Mouse (Mus musculus): ENCODE results near the gene Usp26. TPM values are rescaled to one million over a fixed set of nuclear protein-coding genes. Genes with fewer than 3 reads are reported as not detected.
A peak's percentile ranks its signal among the peaks of the same experiment; 100 is the strongest.

The Usp26 gene
- polyA plus RNA-seq (2016; fragmentation: Nextera tagmentation; extraction: Ambion mirVana) = 0.04 TPM in 1 of 2 replicates, not detected in the other

DNA sequence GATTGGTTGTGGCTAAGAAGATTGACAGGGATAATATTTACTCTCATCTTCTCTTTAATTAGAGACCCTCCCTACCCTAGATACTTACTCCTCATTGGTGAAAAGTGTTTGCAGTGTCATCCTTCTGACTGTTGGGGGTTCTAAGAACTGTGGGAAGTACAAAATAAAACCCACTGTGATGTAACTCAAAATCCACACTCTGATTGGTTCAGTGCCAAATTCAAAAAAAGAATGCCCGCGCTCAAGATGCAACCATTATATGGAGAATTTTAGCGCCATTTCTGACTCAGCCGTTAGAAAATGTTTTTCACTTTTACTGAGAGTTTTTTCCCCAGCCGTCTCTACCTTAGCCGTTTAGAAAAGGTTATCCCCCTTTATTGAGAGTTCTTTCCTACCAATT, at the start of gene Usp26:
Usp26 (minus strand) TSS at position 101 of the 400 bp plus-strand sequence.
- DNase-seq (ENCODE audit: low spot score) = no peak
- Histone ChIP-seq H3K9me3 (no peaks in the 10 kb centered on the region), H3K27me3 (ENCODE audit: insufficient read depth, poor library complexity, severe bottlenecking) (no peaks in the 10 kb centered on the region), H3K4me1 (no peaks in the 10 kb centered on the region), H3K36me3 (no peaks in the 10 kb centered on the region), H3K27ac (no peak within 1 kb of the TSS), H3K4me3 (no peak within 1 kb of the TSS)
- 93% methylated on average over 6 of the region's 6 CpGs for WGBS

DNA sequence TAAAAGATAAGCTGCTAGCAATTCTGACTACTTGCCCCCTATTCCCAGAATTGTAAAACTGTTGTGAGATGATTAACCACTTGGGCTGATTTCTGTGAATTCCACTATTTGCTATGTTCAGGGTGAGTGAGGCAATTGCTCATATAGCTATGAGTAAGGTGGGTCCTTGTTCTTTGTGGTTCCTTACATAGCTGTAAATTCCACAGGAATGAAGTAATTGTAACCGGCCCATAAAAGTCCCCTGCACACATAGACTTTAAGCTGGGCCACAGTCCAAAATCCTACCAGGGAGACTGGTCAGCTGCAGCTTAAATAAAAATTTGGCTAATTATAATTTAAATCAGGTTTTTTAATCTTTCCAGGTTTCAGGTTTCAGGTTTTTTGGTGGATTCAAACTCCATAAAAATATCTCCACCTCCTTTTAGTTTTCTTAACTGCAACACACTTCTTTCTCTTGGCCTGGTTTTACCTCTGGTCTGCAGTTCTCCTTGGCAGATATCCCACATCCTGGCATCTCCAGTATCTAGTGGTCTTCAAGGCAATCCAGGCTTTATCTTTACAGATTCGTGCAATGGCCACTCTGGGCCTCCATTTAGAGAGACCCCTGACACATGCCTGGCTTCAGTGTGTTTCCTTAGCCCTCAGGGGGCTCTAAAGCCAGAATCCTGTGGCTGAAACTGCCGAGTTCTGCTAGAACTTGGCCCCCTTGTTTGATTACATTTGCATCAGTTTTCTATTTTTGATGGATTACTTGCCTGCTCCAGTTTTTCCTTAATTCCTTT, 13.6 kb upstream of the Usp26 start:
- WGBS = 33% methylated on average over 3 of the region's 3 CpGs
- Histone ChIP-seq H3K36me3 (no peaks in the 10 kb centered on the region), H3K4me3 (no peak overlapping the region), H3K27me3 (ENCODE audit: insufficient read depth, poor library complexity, severe bottlenecking) (no peaks in the 10 kb centered on the region), H3K9me3 (no peaks in the 10 kb centered on the region), H3K27ac (no peak overlapping the region), H3K4me1 (no peaks in the 10 kb centered on the region)
- no peak for DNase-seq (ENCODE audit: low spot score)

DNA sequence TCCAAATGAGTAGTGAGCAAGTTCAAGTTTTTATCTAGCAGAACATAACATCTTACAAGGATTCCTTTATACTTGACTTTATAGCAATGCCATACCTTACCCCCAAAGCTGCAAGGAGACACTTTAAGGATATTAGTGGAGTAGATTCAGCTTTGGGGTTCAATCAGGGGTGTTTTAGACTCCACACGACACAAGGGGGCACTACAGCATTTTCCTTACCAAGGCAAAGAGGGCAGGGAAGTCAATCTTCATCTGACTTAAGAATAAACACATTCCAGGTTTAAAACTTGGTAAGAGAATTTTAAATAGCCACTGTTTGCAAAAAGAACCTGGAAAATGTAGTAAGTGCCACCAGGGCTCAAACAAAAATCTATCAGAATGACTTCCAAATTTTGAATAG, 33.6 kb downstream of the Usp26 start:
- no peak overlapping the region for H3K4me3 ChIP-seq
- no peak for DNase-seq (ENCODE audit: low spot score)
- H3K27ac ChIP-seq = no peak overlapping the region
- 11% methylated on average over 1 of the region's 1 CpGs for WGBS
- no peaks in the 10 kb centered on the region for H3K36me3 ChIP-seq
- H3K9me3 ChIP-seq = no peaks in the 10 kb centered on the region
- no peaks in the 10 kb centered on the region for H3K4me1 ChIP-seq
- H3K27me3 ChIP-seq (ENCODE audit: insufficient read depth, poor library complexity, severe bottlenecking) = no peaks in the 10 kb centered on the region

DNA sequence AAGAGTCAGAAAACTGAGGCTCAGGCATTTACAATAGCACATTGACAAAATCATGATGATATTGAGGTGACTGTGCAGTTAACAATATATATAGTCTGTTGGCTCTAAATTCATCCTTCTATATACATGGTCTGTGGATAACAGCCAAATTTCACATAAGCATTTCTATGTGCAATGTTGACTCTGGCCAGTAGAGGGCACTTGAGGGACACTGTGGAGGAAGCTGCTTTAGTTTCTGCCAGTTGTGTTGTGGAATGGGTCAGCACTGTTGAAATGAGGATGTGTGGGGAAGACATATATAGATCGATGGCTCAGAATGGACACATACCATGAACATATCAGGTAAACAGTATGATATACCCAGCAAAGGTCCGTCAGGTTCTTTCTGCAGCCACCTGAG, 64.6 kb downstream of the Usp26 start:
- Histone ChIP-seq H3K36me3 (no peaks in the 10 kb centered on the region), H3K9me3 (no peaks in the 10 kb centered on the region; the same call in 1 of the 2 replicates), H3K4me3 (no peak overlapping the region), H3K27me3 (ENCODE audit: insufficient read depth, poor library complexity, severe bottlenecking) (no peaks in the 10 kb centered on the region), H3K4me1 (no peaks in the 10 kb centered on the region), H3K27ac (no peak overlapping the region)
- WGBS = 64% methylated on average over 2 of the region's 2 CpGs
- DNase-seq (ENCODE audit: low spot score) = peak; percentile 76

DNA sequence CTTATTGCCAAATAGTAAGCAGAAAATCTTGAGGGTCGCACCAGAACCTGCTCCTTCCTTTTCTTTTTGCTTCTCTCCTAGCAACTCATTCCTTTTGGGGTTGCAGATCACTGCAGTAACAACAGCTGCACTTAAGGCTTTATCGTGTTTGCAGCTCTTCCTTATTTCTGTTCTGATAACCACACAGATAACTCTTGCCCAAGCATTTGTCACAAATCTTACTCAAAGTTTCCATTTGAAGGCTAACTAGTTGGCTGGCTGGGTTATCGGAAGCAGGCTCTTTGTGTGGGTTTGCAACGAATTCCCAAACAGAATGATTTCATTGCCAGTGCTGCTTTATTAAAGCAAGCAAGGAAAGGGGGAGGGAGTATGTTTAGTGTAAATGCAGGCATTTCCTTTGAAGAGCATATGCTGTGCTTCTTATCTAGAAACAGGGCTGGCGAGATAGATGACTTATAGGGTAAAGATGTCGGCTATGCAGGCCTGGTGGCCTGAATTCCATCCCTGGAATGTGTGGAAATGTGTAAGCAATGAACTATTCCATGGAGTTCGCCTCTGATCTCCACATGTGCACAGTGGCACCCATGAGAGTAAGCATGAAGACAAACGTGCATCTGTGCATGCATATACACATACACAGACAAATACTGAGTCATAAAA, 86.8 kb downstream of the Usp26 start:
- Histone ChIP-seq H3K4me1 (no peaks in the 10 kb centered on the region), H3K9me3 (no peaks in the 10 kb centered on the region), H3K4me3 (no peak overlapping the region), H3K27ac (no peak overlapping the region), H3K27me3 (ENCODE audit: insufficient read depth, poor library complexity, severe bottlenecking) (no peaks in the 10 kb centered on the region), H3K36me3 (no peaks in the 10 kb centered on the region)
- WGBS = 27% methylated on average over 8 of the region's 8 CpGs
- peak; percentile 75 for DNase-seq (ENCODE audit: low spot score)

DNA sequence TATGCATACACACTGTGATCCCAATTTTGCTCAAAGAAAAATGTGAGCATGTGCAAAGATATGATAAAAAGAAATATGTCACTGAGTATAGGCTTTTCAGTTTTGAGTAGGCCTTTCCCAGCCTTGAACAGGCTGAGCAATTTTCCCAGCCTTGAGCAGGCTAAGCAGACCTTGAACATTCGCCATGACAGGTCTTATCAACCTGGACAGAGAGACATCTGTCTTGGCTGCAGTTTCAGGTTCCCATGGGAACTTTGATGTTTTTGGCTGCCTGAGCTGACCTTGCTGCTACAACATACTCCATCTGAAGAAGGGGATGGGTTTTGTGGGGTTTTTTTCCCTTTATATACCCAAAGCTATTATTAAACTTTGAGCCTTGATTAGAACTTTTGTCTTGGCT, 88.0 kb downstream of the Usp26 start:
- 29% methylated on average over 1 of the region's 1 CpGs for WGBS
- H3K36me3 ChIP-seq = no peaks in the 10 kb centered on the region
- no peak overlapping the region for H3K27ac ChIP-seq
- no peaks in the 10 kb centered on the region for H3K9me3 ChIP-seq
- no peak overlapping the region for H3K4me3 ChIP-seq
- H3K4me1 ChIP-seq = no peaks in the 10 kb centered on the region
- DNase-seq (ENCODE audit: low spot score) = no peak
- H3K27me3 ChIP-seq (ENCODE audit: insufficient read depth, poor library complexity, severe bottlenecking) = no peaks in the 10 kb centered on the region

Other genes with a start within 250 kb of the Usp26 start
- gene Hs6st2, start 119.4 kb downstream of the Usp26 start, polyA plus RNA-seq (2016; fragmentation: Nextera tagmentation; extraction: Ambion mirVana) = 33.0 and 36.3 TPM in 2 replicates
- not detected in 2 replicates for gene 1700080O16Rik, start 171.5 kb upstream of the Usp26 start, polyA plus RNA-seq (2016; fragmentation: Nextera tagmentation; extraction: Ambion mirVana)

Measured in heart, embryonic 10.5 days (tissue).